Mouse (Mus musculus): ENCODE data around the gene Src.

Gene Src

GRCm38 (mm10) chr2:157441363-157441762 is 23.1 kb downstream of the Src start:
- DNase-seq: no peak

GRCm38 (mm10) chr2:157447297-157448158 is 29.3 kb downstream of the Src start:
- DNase-seq: peak in 1 of 2 experiments; percentile 26

- no peak for DNase-seq
These were observed 30.1 kb downstream of the Src start for GRCm38 (mm10) chr2:157448356-157448755.

GRCm38 (mm10) chr2:157450905-157451304 is 32.7 kb downstream of the Src start:
- DNase-seq: no peak

GRCm38 (mm10) chr2:157451372-157452040 is 33.3 kb downstream of the Src start:
- DNase-seq: no peak

- DNase-seq: peak; percentile 70 to 75
These were observed 39.0 kb downstream of the Src start for GRCm38 (mm10) chr2:157457100-157457806.

- peak; percentile 41 for DNase-seq
These were observed 40.2 kb downstream of the Src start for GRCm38 (mm10) chr2:157458472-157458871.

- DNase-seq: no peak
These were observed 41.5 kb downstream of the Src start for GRCm38 (mm10) chr2:157459736-157460135.

GRCm38 (mm10) chr2:157462776-157463710 is 44.8 kb downstream of the Src start:
- no peak for DNase-seq

- no peak for DNase-seq
These were observed 45.9 kb downstream of the Src start for GRCm38 (mm10) chr2:157463887-157464745.

- no peak for DNase-seq
These were observed 46.5 kb downstream of the Src start for GRCm38 (mm10) chr2:157464746-157465126.

- DNase-seq: no peak
These were observed 48.6 kb downstream of the Src start for GRCm38 (mm10) chr2:157466836-157467235.

GRCm38 (mm10) chr2:157468130-157468796 is 50.0 kb downstream of the Src start:
- DNase-seq: no peak

- DNase-seq: no peak
These were observed 53.0 kb downstream of the Src start for GRCm38 (mm10) chr2:157471292-157471691.

GRCm38 (mm10) chr2:157471737-157472136 is 53.5 kb downstream of the Src start:
- no peak for DNase-seq

- no peak for DNase-seq
These were observed 54.2 kb downstream of the Src start for GRCm38 (mm10) chr2:157472469-157472868.

- DNase-seq: no peak
These were observed 56.1 kb downstream of the Src start for GRCm38 (mm10) chr2:157474269-157474729.

GRCm38 (mm10) chr2:157475437-157476379 is 57.5 kb downstream of the Src start:
- no peak for DNase-seq

GRCm38 (mm10) chr2:157478651-157479050 is 60.4 kb downstream of the Src start:
- DNase-seq: no peak

Data from thymus, adult 18-20 months (tissue).